Mouse (Mus musculus) heart, postnatal 10 days (tissue): ENCODE results near the gene Foxf2. TPM values are rescaled to one million over a fixed set of nuclear protein-coding genes. Genes with fewer than 3 reads are reported as not detected.

ENCODE experiments used
- DNase-seq, 2 experiments: peaks; one replicate each; pipeline ENCODE4 v3.0.0; 2021
- intact Hi-C: fragments of 180-260 bp; cut with DNase I; formaldehyde crosslinking; loops from one replicate; pipeline ENCODE4 v1.15.1; 2025
- total RNA-seq, 2 experiments: library from RNA; stranded (reverse); gene quantifications; 2 replicates each; pipeline ENCODE4 v1.2.3; 2021

Gene Foxf2
- total RNA-seq, 2 experiments from 2014 or later = 0.10 TPM; not detected in 1

DNA sequence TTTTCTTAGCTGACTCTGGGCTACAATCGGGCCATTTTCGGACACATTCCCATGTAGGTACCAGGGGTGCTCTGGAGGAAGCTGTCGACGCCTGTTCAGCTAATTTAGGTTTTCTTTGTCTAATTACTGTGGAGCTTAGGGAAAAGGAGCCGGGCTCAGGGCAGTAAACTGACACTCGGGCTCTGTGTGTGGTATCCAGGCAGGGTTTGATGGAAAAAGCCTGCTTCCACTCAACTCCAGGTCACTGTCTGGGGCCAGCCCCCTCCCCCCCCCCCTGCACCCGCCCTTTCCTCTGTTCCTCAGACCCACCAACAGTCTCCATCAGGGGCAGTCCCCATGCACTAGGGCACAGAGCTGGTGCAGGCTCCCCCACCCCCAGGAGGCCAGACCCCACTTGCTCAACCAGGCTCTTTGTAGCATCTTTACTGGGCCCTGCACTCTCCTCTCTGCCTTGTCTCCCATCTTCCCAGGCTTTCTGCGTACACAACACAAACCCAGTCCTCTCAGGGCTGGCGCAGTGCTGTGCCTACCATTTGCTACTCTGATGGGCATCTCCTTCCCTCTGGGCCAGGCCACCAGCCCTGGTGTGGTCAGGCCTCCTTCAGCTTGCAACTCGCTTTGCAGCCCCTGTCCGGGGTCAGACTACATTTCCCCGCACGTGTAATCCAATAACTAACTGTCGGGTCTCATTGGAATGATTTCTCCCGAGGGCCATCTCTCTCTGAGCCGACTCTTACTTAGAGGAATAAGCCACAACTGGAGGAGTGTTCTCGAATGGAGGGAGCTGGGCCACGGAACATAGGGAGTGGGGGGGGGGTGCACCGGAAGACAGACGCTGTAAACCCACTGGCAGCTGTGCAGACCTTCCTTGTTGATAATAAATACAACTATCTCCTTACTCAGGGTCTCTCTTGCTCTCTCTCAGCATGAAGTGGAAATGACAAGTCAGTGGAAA lies 1.4 kb upstream of the Foxf2 start:
- DNase-seq = no peak
- intact Hi-C loops = loop anchor here (10.0 kb wide), 1 partner anchor 1059 kb away; no protein-coding TSS in a partner anchor

DNA sequence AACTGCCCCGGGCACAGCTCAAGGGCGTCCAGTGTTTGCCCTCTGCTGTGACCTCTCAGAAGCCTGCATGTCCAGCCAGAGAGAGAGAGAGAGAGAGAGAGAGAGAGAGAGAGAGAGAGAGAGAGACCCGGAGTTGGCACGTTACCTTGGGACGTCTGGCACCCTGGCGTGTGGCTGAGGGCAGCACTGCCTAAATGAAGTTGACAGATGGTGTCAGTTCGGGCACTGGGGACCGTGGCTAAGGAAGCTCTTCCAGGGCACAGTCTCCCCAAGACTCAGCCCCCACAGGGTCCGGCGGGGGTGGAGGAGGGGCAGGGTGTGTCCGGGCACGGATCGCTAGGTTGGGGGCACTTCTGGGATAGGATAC lies 667 bp upstream of the Foxf2 start:
- no peak for DNase-seq
- intact Hi-C loops = loop anchor here (5.0 to 10.0 kb wide), 2 partner anchors 638 to 1060 kb away; no protein-coding TSS in a partner anchor

DNA sequence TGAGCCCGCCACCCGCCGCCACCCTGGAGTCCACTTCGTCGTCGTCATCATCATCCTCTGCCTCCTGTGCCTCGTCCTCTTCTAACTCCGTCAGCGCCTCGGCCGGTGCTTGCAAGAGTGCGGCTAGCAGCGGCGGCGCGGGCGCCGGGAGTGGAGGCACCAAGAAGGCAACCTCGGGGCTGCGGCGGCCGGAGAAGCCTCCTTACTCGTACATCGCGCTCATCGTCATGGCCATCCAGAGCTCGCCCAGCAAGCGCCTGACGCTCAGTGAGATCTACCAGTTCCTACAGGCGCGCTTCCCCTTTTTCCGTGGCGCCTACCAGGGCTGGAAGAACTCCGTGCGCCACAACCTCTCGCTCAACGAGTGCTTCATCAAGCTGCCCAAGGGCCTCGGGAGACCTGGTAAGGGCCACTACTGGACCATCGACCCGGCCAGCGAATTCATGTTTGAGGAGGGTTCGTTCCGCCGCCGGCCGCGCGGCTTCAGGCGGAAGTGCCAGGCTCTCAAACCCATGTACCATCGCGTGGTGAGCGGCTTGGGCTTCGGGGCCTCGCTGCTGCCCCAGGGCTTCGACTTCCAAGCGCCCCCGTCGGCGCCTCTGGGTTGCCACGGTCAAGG lies 676 bp downstream of the Foxf2 start:
- intact Hi-C loops = loop anchor here (5.0 to 10.0 kb wide), 2 partner anchors 639 to 1061 kb away; no protein-coding TSS in a partner anchor
- peak in 1 of 2 experiments; percentile 30 for DNase-seq

DNA sequence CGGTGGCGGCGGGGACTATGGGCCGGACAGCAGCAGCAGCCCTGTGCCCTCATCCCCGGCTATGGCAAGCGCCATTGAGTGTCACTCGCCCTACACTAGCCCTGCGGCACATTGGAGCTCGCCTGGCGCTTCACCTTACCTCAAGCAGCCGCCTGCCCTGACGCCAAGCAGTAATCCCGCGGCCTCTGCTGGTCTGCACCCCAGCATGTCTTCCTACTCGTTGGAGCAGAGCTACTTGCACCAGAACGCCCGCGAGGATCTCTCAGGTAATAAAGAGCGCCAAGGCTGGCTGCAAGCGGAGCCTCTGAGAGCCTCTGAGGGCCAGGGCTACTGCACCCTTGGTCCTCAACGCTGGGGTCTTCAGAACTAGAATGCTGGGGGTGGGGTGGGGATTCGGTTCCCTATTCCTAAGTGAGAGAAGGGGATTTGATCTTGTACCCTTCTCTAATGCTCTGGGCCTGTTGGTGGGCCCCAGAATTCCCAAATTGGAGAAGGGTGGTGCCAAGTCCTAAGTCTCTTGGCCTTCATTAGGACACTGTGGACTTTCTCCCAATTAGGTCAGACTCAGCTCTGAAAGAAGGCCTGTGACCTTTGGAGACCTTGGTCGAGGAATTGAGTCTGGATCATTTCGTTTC lies 1.5 kb downstream of the Foxf2 start:
- intact Hi-C loops = loop anchor here (5.0 to 10.0 kb wide), 2 partner anchors 640 to 1062 kb away; no protein-coding TSS in a partner anchor
- no peak for DNase-seq

DNA sequence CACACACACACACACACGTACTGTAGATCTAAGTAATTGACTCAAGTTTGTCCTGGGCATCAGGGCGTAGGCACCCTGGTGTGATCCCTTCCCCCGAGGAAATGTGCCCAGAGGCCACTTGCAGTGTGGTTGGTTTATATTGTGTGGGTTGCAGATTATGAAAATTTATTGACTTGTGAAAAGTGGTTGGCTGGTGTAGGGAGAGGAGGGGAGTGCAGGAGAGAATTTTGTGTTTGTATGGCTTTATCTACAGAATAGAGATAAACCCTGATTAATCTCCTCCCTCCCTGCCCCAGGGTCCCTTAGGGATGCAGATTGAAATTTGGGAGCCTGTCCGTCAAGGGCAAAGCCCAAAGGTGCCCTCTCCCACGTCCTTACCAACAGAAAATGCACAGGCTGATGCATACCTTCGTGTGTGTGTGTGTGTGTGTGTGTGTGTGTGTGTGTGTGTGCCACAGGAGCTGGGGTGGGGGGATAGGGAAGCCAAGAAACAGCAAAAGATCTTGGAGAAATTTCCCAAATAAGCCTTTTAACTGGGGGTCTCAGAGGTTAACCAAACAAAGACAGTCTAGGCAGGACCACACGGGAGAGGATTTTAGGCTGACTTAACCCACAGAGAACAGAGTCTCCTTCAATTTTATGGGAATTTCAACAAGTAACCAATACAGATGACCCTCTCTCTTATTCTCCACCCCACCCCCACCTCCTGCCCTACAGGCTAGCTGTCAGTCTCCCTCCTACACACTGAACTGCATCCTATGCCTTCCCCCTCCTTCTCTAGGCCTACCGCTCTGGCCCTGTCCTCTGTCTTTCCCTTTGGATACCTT lies 2.5 kb downstream of the Foxf2 start:
- intact Hi-C loops = loop anchor here (5.0 to 10.0 kb wide), 2 partner anchors 641 to 1063 kb away; no protein-coding TSS in a partner anchor
- DNase-seq = no peak

DNA sequence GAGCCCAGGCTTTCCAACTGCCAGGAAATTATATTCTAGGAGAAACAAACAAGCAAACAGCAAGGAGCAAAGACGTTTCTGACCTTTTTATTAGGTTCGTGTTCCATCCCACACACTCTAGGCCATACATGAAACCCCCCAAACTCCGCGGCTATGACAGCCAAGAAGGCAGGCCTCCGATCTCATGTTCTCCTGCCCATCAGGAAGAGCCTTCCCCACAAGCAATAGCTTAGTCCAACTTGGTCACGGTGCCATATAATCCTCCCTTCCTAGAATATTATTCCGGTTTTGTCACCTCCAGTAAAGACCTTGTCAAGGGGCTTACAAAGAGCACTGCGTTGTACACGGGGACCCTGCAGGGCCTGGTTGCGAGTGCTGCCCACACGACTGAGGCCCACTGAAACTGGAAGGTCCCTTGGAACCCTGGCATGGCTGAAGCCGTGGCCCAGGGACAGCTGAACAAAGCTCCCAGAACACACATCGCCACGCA lies 3.1 kb downstream of the Foxf2 start:
- intact Hi-C loops = loop anchor here (5.0 to 10.0 kb wide), 2 partner anchors 641 to 1064 kb away; no protein-coding TSS in a partner anchor

DNA sequence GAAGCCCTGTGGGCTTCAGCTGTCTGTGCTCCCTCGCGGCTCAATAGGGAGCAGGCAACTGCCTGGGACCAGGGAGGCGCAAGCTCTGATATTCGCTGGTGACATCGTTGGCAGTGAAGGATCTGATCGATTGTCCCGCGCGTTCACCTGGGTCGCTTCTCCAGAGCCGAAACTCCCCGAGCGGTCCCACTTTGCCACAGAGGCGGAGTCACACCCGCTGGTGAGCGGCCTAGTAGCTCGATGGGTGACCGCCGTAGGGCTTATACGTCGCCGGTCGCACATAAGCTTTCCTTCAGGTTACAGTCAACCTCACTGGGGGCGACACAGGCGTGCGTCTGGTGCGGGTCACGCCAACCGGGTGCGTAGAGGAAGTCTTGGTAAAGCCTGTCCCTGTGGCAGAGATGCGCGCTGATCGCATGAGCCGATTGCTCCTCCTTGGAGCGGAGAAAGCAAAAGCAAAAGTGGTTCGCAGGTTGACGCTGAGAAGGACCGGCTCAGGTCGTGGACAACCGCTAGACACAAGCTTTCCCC lies 3.8 kb downstream of the Foxf2 start:
- intact Hi-C loops = loop anchor here (5.0 to 10.0 kb wide), 2 partner anchors 642 to 1065 kb away; no protein-coding TSS in a partner anchor
- DNase-seq = peak in 1 of 2 experiments; percentile 29

More for the DNA sequence above, 3.1 kb downstream of the Foxf2 start:
- DNase-seq = no peak

DNA sequence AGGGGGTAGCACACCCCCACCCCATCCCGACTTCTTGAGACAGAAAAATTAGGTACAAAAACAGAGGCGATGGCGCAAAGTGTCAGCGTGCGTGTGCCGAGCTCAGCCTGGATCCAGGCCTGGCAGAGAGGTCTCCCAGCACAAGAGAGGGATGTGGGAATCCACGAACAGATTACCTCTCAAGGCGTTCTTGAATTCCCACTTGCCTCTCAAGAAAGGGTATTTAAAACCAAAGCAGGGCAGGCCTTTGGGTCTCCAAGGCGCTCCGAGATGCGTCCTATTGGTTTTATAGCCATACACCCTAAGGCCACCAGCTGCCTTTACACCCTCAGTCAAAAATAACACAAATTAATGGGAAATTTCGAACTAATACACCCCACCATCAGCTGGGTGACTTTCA lies 4.4 kb downstream of the Foxf2 start:
- intact Hi-C loops = no loop called here
- DNase-seq = no peak

DNA sequence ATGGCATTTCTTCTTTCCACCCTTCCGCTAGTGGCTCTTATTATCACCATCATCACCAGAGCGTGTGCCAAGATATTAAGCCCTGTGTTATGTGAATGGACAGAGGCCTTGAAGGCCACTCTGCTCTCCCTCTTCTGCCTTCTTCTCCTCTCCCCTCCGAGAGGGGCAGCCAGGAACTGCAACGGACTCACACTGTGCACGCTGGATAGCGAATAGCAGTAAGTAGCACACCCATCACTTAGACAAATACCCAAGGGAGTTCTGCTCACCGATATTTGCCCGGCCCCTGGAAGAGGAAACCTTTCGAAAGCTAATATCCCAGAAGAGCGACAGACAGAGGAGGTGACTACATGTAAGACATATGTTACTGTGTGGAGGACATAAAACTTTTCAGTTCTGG lies 4.9 kb downstream of the Foxf2 start:
- intact Hi-C loops = no loop called here
- DNase-seq = no peak

DNA sequence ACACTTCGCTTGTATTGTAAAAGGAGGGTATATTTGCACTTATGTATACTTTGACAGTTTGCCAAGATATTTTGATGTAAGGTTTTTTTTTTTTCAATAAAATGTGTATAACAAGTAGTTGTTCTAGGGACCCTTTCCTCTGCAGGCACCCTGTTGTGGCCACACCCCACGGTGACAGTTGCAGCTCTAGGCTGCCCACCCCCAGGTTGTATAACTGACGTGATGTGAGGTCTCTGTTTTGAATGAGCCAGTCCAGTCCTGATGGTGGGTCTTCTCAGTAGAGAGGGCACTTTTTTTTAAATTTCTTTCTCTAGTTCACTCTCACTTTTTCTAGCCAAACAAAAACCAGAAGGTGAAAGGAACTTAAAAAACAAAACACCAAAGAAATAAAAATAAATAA lies 5.7 kb downstream of the Foxf2 start:
- no peak for DNase-seq
- intact Hi-C loops = no loop called here

DNA sequence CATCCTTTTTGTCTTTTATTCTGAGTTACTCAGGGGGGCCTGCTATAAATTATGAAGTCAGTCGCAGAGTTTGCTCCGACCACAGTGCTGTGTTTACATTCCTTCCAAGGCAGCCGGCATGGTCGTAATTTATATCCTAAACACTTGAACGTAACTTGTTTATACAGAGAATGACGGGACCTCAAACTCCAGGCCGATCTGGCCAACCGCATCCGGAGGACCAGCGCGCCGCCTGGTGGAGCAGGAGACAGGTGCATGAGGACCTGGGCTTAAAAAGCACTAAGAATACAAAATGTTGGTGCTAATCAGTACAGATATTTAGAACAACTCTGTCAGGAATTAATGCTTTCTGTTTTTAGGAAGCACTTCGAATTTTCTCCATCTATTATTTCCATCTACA lies 6.8 kb downstream of the Foxf2 start:
- DNase-seq = peak; percentile 74 to 82
- intact Hi-C loops = no loop called here

DNA sequence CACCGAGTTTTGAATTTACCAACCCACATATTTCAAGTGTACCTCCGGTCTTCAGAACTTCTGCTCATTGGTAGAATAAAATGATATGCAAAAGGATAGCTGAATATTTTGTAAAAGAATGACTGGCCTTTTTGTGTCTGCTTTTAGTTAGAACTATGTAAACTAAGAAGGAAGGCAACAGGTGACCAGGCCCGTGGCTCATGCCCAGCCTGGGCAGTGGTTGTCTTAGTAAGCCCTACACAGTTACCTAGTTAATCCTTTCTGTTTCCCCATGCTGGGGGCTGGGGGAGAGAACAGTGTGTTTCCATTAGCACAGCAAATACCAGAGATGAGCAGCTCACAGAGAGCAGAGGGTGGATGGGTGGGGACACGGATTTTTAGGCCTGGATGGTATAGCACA lies 7.6 kb downstream of the Foxf2 start:
- intact Hi-C loops = no loop called here
- DNase-seq = no peak

DNA sequence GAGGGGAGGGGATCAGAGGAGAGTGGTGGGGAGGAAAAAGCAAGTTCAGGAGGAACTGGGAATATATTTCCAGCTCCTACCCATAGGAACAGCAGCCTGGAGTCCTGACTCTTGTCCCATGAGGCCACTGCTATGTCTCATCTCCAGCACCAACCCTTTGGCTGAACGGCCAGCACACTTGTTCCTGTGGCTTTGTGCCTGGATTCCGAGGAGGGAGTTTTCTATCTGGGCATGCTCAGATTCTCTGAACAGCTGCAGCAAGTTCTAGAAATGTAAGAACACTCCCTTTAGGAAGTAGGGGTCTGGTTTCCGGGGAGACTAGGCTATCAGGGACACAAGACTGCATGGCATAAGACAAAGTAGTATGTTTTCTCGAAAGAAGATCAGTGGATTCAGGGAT lies 9.9 kb downstream of the Foxf2 start:
- intact Hi-C loops = no loop called here
- DNase-seq = no peak

DNA sequence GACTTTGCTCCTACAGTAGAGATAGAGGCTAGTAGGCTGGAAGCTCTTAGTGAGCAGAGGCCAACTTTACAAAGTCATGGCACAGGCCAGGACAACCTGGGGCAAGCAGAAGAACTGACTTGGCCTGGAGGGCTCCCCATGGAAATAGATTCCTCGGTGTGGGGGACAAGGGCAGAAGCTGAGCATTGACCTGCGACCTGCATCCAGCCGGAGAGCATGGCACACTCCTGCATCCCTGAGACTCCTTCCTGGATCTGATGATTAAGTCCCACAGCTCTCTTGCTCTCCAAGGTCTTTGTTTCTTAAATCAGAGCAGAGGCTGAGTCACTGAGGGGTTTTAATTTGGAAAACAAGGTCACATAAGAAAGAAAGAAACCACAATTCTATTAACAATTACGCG lies 15.9 kb downstream of the Foxf2 start:
- intact Hi-C loops = no loop called here
- no peak for DNase-seq

DNA sequence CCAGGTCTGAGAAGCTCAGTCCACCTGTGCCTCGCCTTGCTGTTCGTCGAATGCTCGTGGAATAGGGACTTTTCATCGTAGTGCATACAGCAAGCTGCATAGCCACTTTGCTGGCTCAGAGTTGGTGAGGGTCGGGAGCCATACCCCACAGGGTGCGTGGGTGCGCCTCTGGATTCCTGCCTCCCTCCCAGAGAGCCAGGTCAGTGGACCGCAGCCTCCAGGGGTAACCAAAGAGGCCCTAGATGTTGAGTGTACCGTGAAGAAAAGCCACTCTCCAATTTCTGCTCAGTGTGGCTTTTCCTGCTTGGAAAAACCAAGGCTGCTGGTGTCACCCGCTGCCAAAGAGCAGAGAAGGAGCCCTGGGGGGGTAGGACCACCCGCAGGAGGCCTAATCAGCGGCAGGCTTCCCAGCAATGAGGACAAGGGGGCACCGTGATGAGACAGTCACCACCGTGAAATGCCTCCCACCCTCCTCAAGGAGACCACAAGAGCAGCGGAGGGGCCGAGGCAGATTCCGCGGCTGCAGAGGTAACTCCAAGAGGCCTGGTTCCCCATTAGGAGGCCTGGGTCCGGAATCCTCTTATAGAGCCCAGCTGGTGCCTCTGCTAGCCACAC lies 26.6 kb downstream of the Foxf2 start:
- intact Hi-C loops = loop anchor here (10.0 kb wide), 1 partner anchor 1087 kb away; no protein-coding TSS in a partner anchor
- DNase-seq = no peak

DNA sequence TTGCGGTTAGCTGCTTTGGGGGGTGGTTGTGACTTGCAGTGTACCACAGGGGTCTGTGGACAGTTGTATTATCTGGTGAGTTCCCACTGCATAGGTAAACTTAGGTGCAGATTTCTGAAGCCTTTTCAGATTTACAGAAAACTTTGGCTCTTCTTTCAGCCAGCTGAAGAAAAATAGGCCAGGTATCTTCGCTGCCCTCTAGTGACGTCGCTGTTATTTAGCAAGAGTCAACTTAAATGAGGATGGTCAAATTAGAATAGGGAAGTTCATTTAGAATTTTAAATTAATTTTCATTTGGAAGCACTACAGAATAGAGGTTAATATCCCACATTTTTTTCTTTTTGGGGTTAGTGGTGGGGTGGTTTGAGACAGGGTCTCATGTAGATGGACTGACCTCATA lies 30.6 kb downstream of the Foxf2 start:
- no peak for DNase-seq
- intact Hi-C loops = loop anchor here (10.0 kb wide), 1 partner anchor 1091 kb away; no protein-coding TSS in a partner anchor

DNA sequence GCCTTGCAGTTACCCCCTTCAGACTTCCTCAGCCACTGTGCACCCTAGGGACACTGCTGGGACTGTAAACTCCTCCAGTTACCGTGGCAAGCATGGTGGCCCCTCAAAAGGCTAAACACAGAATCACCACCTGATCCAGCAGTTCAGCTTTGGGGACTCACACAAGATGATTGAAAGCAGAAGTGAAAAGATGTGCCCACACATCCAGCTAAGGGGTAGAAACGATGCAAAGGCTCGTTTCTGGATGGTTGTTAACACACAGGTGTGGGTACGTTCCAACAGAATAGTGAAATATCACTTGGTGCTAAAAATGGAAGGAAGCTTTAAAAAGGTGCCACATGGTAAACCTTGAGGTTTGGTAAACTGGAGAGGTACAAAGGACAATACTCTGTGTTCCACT lies 32.6 kb downstream of the Foxf2 start:
- DNase-seq = no peak
- intact Hi-C loops = loop anchor here (10.0 kb wide), 1 partner anchor 1093 kb away; no protein-coding TSS in a partner anchor

DNA sequence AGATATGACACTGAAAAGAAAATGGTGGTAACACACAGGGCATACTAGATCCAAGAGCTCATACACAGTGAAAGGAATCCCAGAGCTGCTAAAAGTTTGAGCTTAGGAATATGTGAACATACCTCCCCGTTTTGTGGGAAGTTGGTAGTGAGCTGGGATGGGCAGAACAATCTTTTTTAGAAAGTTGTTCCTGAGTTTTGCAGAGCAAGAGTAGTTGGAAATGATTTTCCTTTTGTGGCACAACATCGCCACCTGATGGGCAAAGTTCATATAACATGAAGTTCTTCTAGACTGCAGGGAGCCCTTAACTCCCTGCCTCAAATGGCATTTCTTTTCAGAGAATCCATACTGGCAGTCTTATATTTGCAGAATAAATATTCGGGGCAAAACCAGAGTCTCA lies 33.3 kb downstream of the Foxf2 start:
- intact Hi-C loops = loop anchor here (1.0 to 10.0 kb wide), 2 partner anchors 577 to 1094 kb away; no protein-coding TSS in a partner anchor
- peak; percentile 69 to 80 for DNase-seq

DNA sequence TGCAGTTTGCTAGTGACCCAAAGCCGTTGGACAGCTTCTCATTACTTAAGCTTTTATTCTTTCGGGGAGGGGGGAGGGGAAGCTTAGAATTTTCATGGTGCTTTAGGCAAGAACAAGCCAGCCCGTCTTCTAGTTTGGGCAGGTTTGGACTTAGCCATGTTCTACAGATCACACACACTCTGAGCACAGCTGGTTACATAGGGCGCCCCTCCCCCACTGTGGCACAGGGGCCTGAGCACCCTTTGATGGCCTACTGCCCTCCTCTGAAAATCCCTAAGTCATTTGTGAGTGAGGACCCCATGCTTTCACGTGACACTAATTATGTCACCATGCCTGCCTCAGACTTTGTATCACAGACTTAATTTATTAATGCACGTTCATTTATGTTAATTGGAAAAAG lies 35.6 kb downstream of the Foxf2 start:
- no peak for DNase-seq
- intact Hi-C loops = no loop called here
